Mouse (Mus musculus): ENCODE results near the gene Znrd1as. TPM values are rescaled to one million over a fixed set of nuclear protein-coding genes. Genes with fewer than 3 reads are reported as not detected.

The Znrd1as gene
- polyA plus RNA-seq, 1 experiment, result 6.7 TPM

GRCm38 (mm10) chr17:36942791-36943471 is 15.5 kb upstream of the Znrd1as start, which contains the start of gene Rnf39:
Rnf39 (plus strand) TSS chr17:36942918.
- DNase-seq, result peak; percentile 50 to 65
- Histone ChIP-seq H3K4me1 (ENCODE audit: control insufficient read depth, insufficient read depth, low read length) (peaks cover 8% of the 10 kb centered on the region; the same call in 1 of the 2 replicates), H3K27me3 (ENCODE audit: control insufficient read depth, insufficient read depth, low read length) (no peaks in the 10 kb centered on the region; the same call in 1 of the 2 replicates), H3K4me3 (replicated peaks; ENCODE audit: insufficient read depth, low read depth, low read length) (peak within 1 kb of the TSS; percentile 59), H3K27ac (ENCODE audit: insufficient read depth, low read length) (peak within 1 kb of the TSS; percentile 38)
- 2% methylated on average over 59 of the region's 59 CpGs for WGBS
- TF ChIP-seq POLR2A (IDR thresholded peaks at IDR 0.05; ENCODE audit: borderline replicate concordance, insufficient read depth, low read length), result 0 out of 2 replicates have a peak, but pooled peaks have one; percentile 11
- TF ChIP-seq CTCF (IDR thresholded peaks at IDR 0.05; ENCODE audit: borderline replicate concordance, insufficient read depth, low read depth, low read length), result no peak

- peak in 1 of 2 experiments; percentile 10 for DNase-seq
- no peaks in the 10 kb centered on the region for H3K27me3 ChIP-seq (ENCODE audit: control insufficient read depth, insufficient read depth, low read length)
- TF ChIP-seq CTCF (IDR thresholded peaks at IDR 0.05; ENCODE audit: borderline replicate concordance, insufficient read depth, low read depth, low read length) (no peak), POLR2A (IDR thresholded peaks at IDR 0.05; ENCODE audit: borderline replicate concordance, insufficient read depth, low read length) (no peak)
- H3K4me3 ChIP-seq (replicated peaks; ENCODE audit: insufficient read depth, low read depth, low read length), result peak overlapping the region; percentile 59
- WGBS, result 52% methylated on average over 5 of the region's 5 CpGs
- no peak overlapping the region for H3K27ac ChIP-seq (ENCODE audit: insufficient read depth, low read length)
- H3K4me1 ChIP-seq (ENCODE audit: control insufficient read depth, insufficient read depth, low read length), result peaks cover 8% of the 10 kb centered on the region; the same call in 1 of the 2 replicates
These were observed 14.7 kb upstream of the Znrd1as start for GRCm38 (mm10) chr17:36943691-36944090.

- TF ChIP-seq CTCF (IDR thresholded peaks at IDR 0.05; ENCODE audit: borderline replicate concordance, insufficient read depth, low read depth, low read length) (peak; percentile 15; the same call in 1 of the 2 replicates), POLR2A (IDR thresholded peaks at IDR 0.05; ENCODE audit: borderline replicate concordance, insufficient read depth, low read length) (no peak)
- Histone ChIP-seq H3K4me1 (ENCODE audit: control insufficient read depth, insufficient read depth, low read length) (peaks cover 8% of the 10 kb centered on the region; the same call in 1 of the 2 replicates), H3K4me3 (replicated peaks; ENCODE audit: insufficient read depth, low read depth, low read length) (peak overlapping the region; percentile 10), H3K27ac (ENCODE audit: insufficient read depth, low read length) (no peak overlapping the region), H3K27me3 (ENCODE audit: control insufficient read depth, insufficient read depth, low read length) (no peaks in the 10 kb centered on the region)
- DNase-seq, result peak; percentile 22 to 38
- WGBS, result 52% methylated on average over 9 of the region's 9 CpGs
These were observed 14.1 kb upstream of the Znrd1as start for GRCm38 (mm10) chr17:36944121-36944775.

- WGBS, result under 1% methylated on average over 62 of the region's 62 CpGs
- H3K27me3 ChIP-seq (ENCODE audit: control insufficient read depth, insufficient read depth, low read length), result no peaks in the 10 kb centered on the region
- H3K4me1 ChIP-seq (ENCODE audit: control insufficient read depth, insufficient read depth, low read length), result peaks cover 8% of the 10 kb centered on the region; the same call in 1 of the 2 replicates
- TF ChIP-seq POLR2A (IDR thresholded peaks at IDR 0.05; ENCODE audit: borderline replicate concordance, insufficient read depth, low read length), result no peak; the same call in 1 of the 2 replicates
- TF ChIP-seq CTCF (IDR thresholded peaks at IDR 0.05; ENCODE audit: borderline replicate concordance, insufficient read depth, low read depth, low read length), result no peak
- peak overlapping the region; percentile 77 for H3K4me3 ChIP-seq (replicated peaks; ENCODE audit: insufficient read depth, low read depth, low read length)
- H3K27ac ChIP-seq (ENCODE audit: insufficient read depth, low read length), result peak overlapping the region; percentile 65
- DNase-seq, result peak; percentile 69 to 78
These were observed 11.2 kb upstream of the Znrd1as start for GRCm38 (mm10) chr17:36947051-36947819.

GRCm38 (mm10) chr17:36948286-36948685 is 10.1 kb upstream of the Znrd1as start:
- WGBS, result 64% methylated on average over 1 of the region's 1 CpGs
- DNase-seq, result no peak
- TF ChIP-seq CTCF (IDR thresholded peaks at IDR 0.05; ENCODE audit: borderline replicate concordance, insufficient read depth, low read depth, low read length) (no peak), POLR2A (IDR thresholded peaks at IDR 0.05; ENCODE audit: borderline replicate concordance, insufficient read depth, low read length) (no peak)
- no peaks in the 10 kb centered on the region for H3K27me3 ChIP-seq (ENCODE audit: control insufficient read depth, insufficient read depth, low read length)
- no peak overlapping the region for H3K27ac ChIP-seq (ENCODE audit: insufficient read depth, low read length)
- peaks cover 4% of the 10 kb centered on the region; the same call in 1 of the 2 replicates for H3K4me1 ChIP-seq (ENCODE audit: control insufficient read depth, insufficient read depth, low read length)
- no peak overlapping the region for H3K4me3 ChIP-seq (replicated peaks; ENCODE audit: insufficient read depth, low read depth, low read length)

- no peak overlapping the region for H3K4me3 ChIP-seq (replicated peaks; ENCODE audit: insufficient read depth, low read depth, low read length)
- DNase-seq, result no peak
- H3K27ac ChIP-seq (ENCODE audit: insufficient read depth, low read length), result no peak overlapping the region
- H3K27me3 ChIP-seq (ENCODE audit: control insufficient read depth, insufficient read depth, low read length), result no peaks in the 10 kb centered on the region
- TF ChIP-seq CTCF (IDR thresholded peaks at IDR 0.05; ENCODE audit: borderline replicate concordance, insufficient read depth, low read depth, low read length), result no peak
- no peak for TF ChIP-seq POLR2A (IDR thresholded peaks at IDR 0.05; ENCODE audit: borderline replicate concordance, insufficient read depth, low read length)
- WGBS, result 91% methylated on average over 8 of the region's 8 CpGs
- H3K4me1 ChIP-seq (ENCODE audit: control insufficient read depth, insufficient read depth, low read length), result peaks cover 4% of the 10 kb centered on the region; the same call in 1 of the 2 replicates
These were observed 9.1 kb upstream of the Znrd1as start for GRCm38 (mm10) chr17:36949265-36949664.

All from cerebellum, adult 2 months (tissue).